Mouse (Mus musculus) neural tube, embryonic 11.5 days (tissue): ENCODE results near the gene Scimp. TPM values are rescaled to one million over a fixed set of nuclear protein-coding genes. Genes with fewer than 3 reads are reported as not detected.

Source experiments
- microRNA-seq: library from miRNA; unstranded; fragments of <30 nt; microRNA quantifications from one replicate; pipeline ENCODE4, GENCODE M21; 2016
- polyA plus RNA-seq: library from polyadenylated mRNA; unstranded; fragments of >200 nt; fragmentation: Nextera tagmentation; extraction: Ambion mirVana; gene quantifications from 2 replicates; pipeline ENCODE4 v1.2.1, GENCODE M21; 2014

Scimp gene
- polyA plus RNA-seq, 1 experiment from 2014 or later: 0.29 TPM

Small RNA genes lying within 50 kb of the gene (microRNA-seq; reads per million reads assigned to microRNA genes)
- gene Gm22760: not detected

Other genes starting within 250 kb of the Scimp start
- gene Mink1, start 249.7 kb downstream of the Scimp start, polyA plus RNA-seq: 15.0 and 16.0 TPM in 2 replicates
- gene 4930544D05Rik, start 196.7 kb downstream of the Scimp start, polyA plus RNA-seq: not detected in 2 replicates
- gene Chrne, start 193.4 kb downstream of the Scimp start, polyA plus RNA-seq: 0.41 TPM in 1 of 2 replicates, not detected in the other
- gene Gp1ba, start 173.5 kb downstream of the Scimp start, polyA plus RNA-seq: 1.3 and 1.6 TPM in 2 replicates
- gene Rnf167, start 165.4 kb downstream of the Scimp start, polyA plus RNA-seq: 86.4 and 92.9 TPM in 2 replicates
- 142 and 146 TPM in 2 replicates for gene Slc25a11, start 165.1 kb downstream of the Scimp start, polyA plus RNA-seq
- gene Pfn1, start 157.9 kb downstream of the Scimp start, polyA plus RNA-seq: 1,399 and 1,464 TPM in 2 replicates
- 39.3 and 48.9 TPM in 2 replicates for gene Eno3, start 155.4 kb downstream of the Scimp start, polyA plus RNA-seq
- 146 and 152 TPM in 2 replicates for gene Spag7, start 143.2 kb downstream of the Scimp start, polyA plus RNA-seq
- gene Camta2, start 124.5 kb downstream of the Scimp start, polyA plus RNA-seq: 10.7 and 10.8 TPM in 2 replicates
- 0.86 and 1.3 TPM in 2 replicates for gene Inca1, start 112.4 kb downstream of the Scimp start, polyA plus RNA-seq
- 5.4 and 6.5 TPM in 2 replicates for gene Kif1c, start 112.0 kb downstream of the Scimp start, polyA plus RNA-seq
- 9.9 and 10.6 TPM in 2 replicates for gene Zfp3, start 48.4 kb downstream of the Scimp start, polyA plus RNA-seq
- 39.3 and 40.7 TPM in 2 replicates for gene Rabep1, start 32.2 kb upstream of the Scimp start, polyA plus RNA-seq
- 182 and 188 TPM in 2 replicates for gene Nup88, start 157.4 kb upstream of the Scimp start, polyA plus RNA-seq
- 68.6 and 75.9 TPM in 2 replicates for gene Rpain, start 157.6 kb upstream of the Scimp start, polyA plus RNA-seq
- gene C1qbp, start 170.4 kb upstream of the Scimp start, polyA plus RNA-seq: 247 and 255 TPM in 2 replicates
- gene Dhx33, start 191.9 kb upstream of the Scimp start, polyA plus RNA-seq: 21.8 and 22.2 TPM in 2 replicates
- gene Mis12, start 207.0 kb upstream of the Scimp start, polyA plus RNA-seq: 44.8 and 51.8 TPM in 2 replicates
- gene Derl2, start 207.3 kb upstream of the Scimp start, polyA plus RNA-seq: 37.8 and 42.3 TPM in 2 replicates
- 101 and 105 TPM in 2 replicates for gene 6330403K07Rik, start 220.9 kb upstream of the Scimp start, polyA plus RNA-seq